Mouse (Mus musculus): ENCODE measurements around the gene 2410004B18Rik.

2410004B18Rik gene

DNA sequence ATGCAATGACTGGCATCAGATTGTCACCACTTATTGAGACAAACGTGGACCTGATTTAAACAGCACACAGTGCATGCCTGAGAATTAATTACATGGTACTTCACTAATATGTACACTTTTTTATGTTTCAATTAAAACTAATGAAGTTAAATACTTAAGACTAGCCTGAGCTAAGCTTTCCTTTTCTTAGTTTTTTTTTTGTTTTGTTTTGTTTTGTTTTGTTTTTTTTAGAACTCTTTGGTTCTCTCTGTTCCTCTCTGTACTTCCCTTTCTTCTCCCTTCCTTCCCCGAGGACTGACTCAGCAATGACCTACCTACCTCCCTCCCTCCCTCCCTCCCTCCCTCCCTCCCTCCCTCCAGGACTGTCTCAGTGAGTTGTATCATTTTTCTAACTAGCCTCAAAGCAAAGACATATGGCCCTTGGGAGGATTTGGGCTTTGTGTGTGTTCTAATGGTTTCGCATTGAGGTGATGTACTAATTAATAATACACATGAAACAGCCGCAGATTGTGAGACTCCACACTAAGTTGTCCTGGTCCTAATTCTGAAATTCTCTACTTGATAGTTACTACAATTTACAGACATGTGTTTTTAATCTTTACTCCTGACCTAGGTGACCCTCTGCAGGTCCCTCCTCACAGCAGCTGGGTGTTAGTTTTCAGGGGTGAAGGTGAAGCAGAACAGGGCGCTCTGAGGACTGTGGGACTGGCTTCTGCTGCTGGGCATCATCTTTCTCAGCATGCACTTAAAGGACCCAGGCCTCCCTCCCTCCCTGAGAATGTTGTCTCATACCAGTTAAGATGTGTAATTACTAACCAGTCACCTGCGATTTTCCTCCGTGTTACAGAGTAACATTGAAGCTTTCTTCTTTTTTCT is 8.1 kb upstream of the 2410004B18Rik start:
- DNase-seq (ENCODE audit: low spot score in 2 of 2) = no peak

DNA sequence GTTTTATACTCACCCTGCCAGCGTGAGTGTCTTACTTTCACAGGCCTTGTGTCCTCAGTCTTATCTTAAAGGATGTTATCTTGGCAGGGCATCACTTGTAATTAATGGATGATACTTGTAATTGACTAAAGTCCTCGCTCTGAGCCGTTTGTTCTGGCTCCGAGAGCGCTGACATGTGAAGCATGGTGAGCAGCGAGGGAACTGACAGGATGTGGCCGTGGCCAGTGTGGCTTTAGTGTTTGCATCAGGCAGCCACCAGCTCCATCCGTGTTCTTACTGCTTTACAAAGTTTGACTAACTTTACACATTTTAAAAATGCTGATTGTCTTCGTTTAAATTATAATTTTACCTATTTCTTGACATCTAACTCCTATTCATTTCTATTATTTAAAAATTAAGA is 4.0 kb upstream of the 2410004B18Rik start:
- DNase-seq (ENCODE audit: low spot score in 2 of 2) = no peak

DNA sequence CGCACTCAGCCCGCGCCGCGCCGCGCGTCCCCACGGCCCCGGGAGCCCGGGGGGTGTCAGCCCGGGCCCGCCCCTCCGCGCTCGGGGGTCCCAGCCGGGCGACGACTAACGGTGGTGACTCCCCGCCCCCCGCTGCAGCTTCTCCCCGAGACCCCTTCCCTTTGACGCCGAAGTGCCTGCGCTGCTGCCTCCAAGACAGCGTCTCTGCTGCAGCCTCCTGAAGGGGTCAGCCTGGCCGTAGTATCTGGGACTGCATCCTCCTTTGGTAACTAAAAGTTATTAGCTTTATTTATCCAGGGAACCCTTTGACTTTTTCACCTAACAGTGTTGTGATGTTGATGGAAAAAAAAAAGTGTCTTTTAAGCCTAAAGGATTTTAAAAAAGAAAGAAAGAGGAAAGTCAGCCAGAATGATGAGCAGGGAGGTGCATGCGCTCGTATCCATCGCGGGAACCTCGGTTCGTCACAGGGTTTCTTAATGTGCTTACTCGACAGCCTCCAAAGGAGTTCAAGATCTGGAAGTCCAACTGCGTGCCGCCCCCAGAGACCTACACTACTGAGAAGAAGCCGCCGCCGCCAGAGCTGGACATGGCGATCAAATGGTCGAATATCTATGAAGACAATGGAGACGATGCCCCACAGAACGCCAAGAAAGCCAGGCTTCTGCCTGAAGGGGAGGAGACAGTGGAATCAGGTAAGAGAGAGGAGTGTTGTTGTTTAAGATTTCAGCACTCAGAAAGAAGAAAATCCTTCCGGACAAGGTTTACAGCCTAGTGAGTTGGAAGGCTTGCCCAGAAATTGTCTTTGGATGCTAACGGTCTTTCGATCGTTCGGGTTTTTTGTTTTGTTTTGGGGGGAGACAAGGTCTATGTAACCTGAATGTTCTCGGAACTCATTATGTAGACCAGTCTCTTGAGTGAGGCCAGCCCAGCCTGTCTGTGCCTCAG is 863 bp downstream of the 2410004B18Rik start:
- DNase-seq (ENCODE audit: low spot score in 2 of 2) = no peak

DNA sequence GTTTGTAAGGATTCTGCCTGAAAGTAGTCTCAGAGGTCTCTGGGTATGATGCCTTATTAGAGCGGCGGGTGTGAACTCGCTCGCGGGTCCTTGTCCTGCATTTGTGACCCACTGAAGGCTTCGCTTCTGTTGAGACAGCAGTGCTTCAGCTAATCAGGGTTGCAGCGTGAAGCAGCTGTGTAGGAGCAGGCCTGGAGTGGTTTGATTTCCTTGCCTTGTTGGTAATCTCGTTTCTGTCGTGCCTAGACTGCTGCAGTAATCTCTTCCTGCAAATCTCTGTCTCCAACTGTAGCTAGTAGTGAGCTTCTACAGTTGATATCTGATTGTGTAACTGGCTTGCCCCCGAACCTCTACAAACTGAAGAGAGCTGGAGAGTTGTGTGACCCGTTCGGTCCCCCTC is 1.6 kb downstream of the 2410004B18Rik start:
- no peak for DNase-seq (ENCODE audit: low spot score in 2 of 2)

DNA sequence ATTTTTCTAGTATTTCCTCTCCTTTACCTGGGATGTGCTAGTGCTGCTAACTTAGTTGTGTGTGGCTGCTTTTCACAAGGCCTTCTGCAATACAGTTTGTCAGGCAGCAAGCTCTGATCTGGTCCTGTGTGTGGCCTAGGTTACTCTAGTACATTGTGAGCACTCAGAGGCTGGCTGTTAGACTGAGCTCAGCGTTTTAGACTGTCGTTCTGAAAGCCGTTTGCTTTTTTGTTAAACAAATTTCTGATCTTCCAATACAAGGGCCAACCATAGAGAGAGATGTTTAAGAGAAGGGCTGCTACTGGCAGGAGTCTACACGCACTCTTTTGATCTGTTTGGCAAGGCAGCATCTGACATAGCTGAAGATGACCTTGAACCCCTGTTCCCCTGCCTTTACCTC is 2.2 kb downstream of the 2410004B18Rik start:
- DNase-seq (ENCODE audit: low spot score in 2 of 2) = no peak

DNA sequence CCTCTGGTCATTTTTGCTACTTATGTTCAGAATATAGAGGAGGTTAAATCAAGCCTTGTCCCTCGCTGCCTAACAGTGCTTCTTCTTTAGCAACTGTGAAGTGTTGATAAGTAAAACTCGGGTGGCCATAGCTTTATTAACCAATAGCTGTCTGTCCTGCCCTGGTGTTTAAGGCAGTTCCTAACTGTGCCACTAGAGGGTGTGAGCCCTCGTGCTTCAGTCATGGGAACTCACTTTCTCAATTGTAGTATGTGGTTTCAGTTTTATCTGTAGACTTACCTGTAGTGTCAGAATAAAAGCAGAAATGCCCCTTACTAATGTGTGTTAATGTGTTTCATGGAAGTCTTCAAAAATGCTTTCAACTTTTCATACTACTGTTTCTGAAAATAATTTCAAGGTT is 4.2 kb downstream of the 2410004B18Rik start:
- DNase-seq (ENCODE audit: low spot score in 2 of 2) = peak in 1 of 2 experiments; percentile 41

DNA sequence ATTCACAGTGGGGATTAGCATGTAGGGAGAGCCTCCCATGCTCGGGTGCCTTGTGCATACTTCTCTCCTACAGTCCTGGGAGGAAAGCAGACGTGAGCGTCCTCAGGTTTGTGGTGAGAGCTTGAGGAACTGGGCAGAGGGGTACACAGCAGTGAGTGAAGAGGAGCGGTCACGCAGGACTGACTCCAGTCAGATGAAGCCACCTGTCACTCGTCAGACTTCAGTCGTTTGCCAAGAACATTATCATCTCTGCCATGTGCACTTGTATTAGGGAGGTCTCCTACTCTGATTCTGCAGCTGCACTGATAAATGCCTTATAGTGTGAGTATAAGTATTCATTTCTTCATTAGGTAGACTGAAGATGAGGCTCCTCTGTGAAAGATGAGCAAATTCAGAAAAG is 6.5 kb downstream of the 2410004B18Rik start:
- no peak for DNase-seq (ENCODE audit: low spot score in 2 of 2)

DNA sequence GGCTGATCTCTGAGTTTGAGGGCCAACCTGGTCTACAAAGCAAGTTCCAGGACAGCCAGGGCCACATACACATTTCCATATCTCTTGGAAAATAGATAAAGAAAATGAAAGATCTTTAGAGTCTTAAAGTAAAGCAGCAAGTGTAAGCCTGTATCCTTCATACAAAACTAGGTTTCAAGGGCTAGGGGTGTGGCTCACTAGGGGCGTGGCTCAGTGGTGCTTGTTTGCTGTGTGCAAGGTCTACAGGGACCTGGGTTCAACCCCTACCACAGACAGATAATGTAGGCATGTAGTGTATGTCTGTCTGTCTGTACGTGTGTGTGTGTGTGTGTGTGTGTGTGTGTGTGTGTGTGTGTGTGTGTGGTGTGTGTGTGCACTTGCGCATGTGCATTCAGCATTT is 8.1 kb downstream of the 2410004B18Rik start:
- no peak for DNase-seq (ENCODE audit: low spot score in 2 of 2)

DNA sequence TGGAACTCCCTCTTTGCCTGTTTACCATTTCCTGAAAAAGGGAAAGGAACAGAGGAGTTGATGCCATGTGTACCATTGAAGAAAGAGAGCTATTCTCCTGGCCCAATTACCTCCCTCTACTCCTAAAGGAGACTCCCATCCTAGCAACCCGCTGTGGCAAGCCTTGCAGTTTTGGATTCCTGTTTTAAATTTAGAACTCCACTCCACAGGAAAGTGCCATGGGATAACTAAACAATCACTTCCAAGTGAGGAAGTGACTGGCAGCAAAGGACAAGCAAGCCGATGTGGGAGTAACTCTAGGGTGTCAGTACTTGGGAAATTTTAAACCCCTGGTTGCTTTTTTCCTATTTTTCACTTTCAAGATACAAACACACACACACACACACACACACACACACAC is 8.8 kb downstream of the 2410004B18Rik start:
- no peak for DNase-seq (ENCODE audit: low spot score in 2 of 2)

DNA sequence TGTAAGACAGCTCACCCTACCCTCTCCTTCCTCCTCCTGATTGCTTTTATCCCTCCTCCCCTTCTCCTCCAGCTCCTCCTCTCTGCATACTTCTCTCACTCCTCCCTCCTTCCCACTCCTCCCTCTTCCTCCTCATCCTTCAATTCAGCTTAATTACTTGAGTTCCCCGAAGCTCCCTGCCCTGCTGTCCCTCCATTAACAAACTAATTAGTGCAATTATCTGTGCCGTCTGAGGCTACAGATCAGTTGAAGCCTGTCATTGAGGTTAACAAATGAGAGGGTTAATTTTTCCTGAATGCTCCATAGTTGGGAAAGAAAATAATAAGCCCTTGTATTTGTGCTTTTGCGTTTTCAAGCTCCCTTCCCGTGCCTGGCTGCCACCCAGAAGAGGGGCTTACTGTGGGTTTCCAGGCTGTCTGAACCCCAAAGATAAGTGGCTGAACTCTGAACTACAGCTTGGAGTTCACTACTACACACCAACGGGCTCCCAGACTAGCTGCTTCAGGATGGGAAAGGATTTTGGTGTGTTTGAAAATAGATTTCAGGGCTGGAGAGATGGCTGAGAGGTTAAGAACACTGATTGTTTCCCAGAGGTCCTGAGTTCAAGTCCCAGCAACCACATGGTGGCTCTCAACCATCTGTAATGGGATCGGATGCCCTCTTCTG is 9.9 kb downstream of the 2410004B18Rik start:
- DNase-seq (ENCODE audit: low spot score in 2 of 2) = no peak

DNA sequence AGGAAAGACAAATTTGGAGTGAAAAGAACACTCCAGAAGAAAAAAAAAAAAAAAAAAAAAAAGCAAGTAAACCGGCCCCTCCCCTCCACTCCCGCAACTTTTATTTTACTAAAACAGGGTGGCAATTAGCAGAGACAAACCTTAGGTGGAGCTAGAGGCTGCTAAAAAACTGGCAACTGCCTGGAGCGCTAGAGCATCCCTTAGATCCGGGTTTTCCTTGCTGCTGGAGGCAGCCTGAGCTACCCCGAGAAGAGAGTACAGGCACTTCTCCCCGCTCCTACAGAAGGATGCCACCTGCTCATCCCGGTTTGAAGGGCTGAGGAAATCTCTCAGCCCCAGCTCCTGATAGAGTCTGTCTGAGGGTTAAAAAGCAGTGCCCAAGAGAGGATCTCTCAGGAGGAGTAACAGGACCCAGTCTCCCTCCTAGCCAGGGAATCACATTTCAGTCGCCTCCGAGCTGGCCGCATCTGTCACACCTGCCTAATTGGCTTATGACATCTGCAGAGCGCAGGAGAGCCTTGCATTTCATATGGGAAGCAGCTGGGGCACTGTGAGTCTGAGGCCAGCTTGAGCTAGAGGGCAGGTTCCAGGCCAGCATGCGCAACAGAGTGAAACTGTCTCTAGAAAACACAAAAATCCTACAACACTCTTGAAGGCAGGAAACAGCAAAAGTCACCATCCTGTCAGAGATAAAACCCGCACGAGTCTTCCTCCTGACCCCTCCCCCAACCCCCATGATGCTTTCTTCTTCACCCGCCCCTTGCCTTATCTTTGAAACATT is 12.4 kb downstream of the 2410004B18Rik start:
- peak in 1 of 2 experiments; percentile 47 for DNase-seq (ENCODE audit: low spot score in 2 of 2)

DNA sequence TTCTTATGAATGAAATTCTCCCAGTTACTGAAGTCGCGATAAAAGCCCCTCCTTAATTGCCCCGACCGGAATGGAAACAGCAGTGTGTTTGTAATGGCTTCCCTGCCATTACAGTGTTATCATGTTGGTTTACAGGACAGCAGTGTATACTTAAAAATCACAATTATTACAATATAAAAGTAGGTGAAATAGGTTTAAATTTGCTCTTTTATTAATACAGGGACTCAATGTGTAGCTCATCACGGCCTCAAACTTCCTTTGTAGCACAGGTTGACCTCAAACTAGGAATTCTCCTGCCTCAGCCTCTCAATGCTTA is 13.0 kb downstream of the 2410004B18Rik start:
- DNase-seq (ENCODE audit: low spot score in 2 of 2) = no peak

DNA sequence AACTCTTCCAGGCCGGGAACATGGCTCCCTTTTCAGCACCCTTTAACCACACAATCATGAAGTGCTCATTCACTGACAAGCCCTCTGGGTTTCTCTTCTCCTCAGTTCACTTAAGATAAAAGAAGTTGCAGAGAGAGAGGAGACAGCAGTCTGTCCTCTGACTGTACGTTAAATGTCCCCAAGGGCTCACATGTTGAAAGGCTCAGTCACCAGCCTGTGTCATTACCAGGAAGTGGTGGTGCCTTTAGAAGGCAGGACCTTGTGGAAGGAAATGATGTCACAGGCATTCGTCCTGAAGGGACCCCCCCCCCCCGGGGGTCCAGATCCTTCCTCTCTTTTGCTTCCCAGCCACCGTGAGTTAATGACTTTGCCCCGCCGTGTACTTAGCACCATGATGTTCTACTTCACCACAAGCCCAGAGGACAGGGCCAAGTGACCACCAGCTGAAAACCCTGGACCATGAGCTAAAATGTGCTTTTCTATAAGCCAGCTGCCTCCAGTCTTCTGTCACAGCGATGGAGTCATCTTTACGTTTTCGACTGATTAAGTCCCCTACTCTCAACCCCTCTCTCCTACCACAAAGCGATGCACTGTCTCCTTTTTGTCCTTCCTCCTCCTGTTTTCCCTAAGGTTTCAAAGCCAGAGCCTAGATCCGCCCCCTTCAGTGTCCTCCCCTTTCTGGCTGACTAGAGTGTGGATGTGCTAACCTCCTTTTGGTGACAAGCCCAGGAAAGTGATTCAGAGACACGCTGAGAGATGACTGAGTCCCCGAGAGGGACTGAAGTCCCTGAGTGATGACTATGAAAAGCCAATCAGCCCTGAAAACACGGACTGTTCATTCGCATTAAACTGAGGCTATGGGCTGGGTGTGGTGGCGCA is 13.7 kb downstream of the 2410004B18Rik start:
- DNase-seq (ENCODE audit: low spot score in 2 of 2) = no peak

DNA sequence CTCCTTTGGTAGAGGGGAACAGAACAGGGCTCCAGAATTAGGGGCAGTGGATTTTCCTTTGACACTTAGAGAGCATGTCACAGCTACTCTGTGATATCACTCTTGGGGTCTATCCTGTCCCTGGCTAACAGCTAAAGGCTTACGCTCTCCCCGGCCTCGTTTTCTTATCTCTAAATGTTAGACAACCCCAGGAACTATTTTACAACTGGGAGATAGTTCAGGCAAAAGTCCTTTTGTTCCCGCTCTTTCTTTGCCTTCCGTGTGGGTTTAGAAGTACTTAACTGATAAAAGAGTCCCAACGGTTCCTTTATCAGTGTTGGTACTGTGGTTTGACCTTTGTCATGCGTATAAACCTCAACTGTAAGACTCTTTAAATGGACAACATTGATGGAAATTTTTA is 15.1 kb downstream of the 2410004B18Rik start:
- no peak for DNase-seq (ENCODE audit: low spot score in 2 of 2)

DNA sequence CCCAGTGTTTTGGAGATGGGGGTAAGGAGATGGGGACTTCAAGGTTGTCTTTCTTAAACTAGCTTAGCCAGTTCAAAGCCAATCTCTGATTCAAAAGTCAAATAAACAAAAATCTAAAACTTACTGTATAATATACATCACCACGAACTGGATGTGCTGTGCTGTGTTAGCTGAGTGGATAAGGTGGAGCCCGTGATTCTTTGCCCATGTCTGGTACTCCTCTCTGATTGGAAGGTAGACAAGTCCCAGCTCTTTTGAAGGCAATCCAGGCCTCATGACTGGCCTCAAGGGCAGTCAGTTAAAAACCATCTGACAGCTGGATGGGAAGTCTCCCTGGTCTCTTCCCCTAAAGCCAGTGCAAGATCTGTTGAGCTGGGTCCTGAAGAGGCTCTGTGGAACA is 15.6 kb downstream of the 2410004B18Rik start:
- DNase-seq (ENCODE audit: low spot score in 2 of 2) = no peak

DNA sequence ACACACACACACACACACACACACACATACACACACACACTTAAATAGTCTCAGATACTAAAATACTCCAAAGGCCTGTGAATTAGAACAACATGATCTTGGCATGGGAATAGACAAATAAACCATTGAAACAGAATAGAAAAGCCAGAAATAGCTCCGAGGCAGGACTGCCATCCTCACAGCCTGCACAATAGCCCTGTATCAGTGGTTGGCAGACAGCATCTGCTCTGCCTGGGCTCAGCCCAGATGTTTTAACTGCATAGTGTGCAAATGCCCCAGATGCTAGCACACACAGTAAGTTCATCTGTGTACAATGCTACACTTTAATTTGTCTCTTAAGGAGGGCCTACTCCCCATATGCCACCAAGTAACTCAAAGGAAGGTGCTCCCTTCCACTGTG is 22.0 kb downstream of the 2410004B18Rik start:
- DNase-seq (ENCODE audit: low spot score in 2 of 2) = no peak

DNA sequence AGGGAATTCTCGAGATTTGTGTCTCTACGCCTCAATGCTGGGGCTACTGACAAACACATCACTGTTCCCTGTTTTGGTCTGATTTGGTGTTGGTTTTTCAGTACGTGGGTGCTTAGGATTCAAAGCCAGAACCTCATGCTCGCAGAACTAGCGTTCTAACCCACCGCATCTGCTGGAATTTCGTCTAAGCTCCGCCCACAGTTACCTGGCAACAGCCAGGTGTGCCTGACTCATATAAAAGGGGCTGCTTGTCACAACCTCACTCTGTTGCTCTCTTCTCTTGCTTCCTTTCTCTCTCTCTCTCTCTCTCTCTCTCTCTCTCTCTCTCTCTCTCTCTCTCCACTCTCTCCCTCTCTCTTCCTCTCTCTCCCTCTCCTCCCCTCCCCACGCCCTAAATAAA is 24.6 kb downstream of the 2410004B18Rik start:
- DNase-seq (ENCODE audit: low spot score in 2 of 2) = no peak

DNA sequence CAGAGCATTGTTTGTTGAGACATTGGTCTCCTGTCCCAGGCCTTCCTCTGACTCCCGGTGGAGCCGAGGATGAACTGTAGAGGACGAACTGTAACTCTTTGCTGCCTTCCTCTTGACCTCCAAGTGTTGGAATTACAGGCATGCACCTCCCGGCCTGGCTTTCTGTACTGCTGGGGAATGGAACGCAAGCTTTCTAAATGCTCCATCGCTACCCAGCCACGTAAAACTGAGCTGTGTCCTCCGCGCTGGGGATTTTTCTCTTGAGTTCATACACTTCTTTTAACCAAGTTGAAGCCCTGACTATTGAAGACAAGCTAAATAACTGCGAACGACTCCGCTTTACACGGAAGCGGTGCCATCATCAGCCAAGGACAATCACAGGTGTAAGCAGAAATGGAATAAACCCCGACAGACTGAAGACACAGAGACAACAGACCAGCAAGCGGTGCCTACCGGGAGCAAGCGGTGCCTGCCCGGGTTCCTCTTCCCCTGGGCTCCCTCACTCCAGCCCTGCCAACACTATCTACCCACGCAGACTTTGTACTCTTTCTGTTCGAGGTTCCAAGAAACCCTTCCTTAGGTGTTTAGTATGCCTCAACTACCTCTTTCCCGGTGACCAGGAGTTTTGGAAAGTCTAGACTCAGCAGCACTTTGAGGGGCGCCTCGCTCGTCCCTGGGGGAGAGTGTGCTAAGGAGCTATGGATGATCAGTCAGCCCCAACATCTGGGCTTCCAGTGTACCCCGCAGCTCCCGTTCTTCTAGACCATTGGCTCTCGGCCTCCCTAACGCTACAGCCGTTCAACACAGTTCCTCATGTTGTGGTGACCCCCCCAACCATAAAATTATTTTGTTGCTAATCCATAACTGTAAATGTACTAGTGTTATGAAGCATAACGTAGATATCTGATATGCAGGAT is 25.5 kb downstream of the 2410004B18Rik start:
- no peak for DNase-seq (ENCODE audit: low spot score in 2 of 2)

DNA sequence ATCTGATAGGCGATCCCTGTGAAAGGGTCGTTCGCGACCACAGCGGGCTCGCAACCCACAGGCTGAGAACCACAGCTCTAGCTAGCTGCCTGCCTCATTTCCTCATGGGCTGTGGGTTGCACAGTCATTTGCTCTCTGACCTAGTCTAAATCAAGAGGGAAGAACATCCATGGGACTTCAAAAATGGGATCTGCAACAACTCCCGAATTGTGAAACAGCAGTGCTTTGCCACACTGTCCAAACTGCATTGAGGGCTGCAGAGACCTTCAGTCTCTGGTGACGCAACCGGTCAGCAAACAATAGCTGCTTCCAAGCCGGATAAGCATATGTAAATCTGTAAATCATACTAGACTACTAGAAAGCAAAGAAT is 26.2 kb downstream of the 2410004B18Rik start:
- DNase-seq (ENCODE audit: low spot score in 2 of 2) = no peak

Measured in urinary bladder, postnatal 4 days (tissue).